Mouse (Mus musculus) hindlimb bud, embryonic 11.5 days (tissue): ENCODE measurements around the gene Tspan2.

ENCODE experiments used
- DNase-seq: peaks from one replicate; pipeline ENCODE4 v3.0.0-alpha.2; 2012; ENCODE audit warnings: low read depth, low spot score; ENCODE audit errors: extremely low spot score

Gene Tspan2

GRCm38 (mm10) chr3:102763713-102764400 lies 29.5 kb downstream of the Tspan2 start:
- DNase-seq, result no peak

GRCm38 (mm10) chr3:102764850-102765249 lies 30.5 kb downstream of the Tspan2 start:
- no peak for DNase-seq

GRCm38 (mm10) chr3:102773018-102773417 lies 38.7 kb downstream of the Tspan2 start:
- no peak for DNase-seq

GRCm38 (mm10) chr3:102782618-102783017 lies 48.3 kb downstream of the Tspan2 start, which contains the start of gene Tshb:
Tshb (minus strand) TSS chr3:102782718.
- no peak for DNase-seq

- DNase-seq, result no peak
Measured at GRCm38 (mm10) chr3:102787369-102787768, 53.0 kb downstream of the Tspan2 start.

GRCm38 (mm10) chr3:102803937-102804336 lies 69.6 kb downstream of the Tspan2 start:
- DNase-seq, result peak; percentile 41

- peak; percentile 5 for DNase-seq
Measured at GRCm38 (mm10) chr3:102842386-102842785, 108.1 kb downstream of the Tspan2 start.

- no peak for DNase-seq
Measured at GRCm38 (mm10) chr3:102848661-102849060, 114.3 kb downstream of the Tspan2 start.
